Mouse (Mus musculus) frontal cortex, postnatal 10 days (tissue): ENCODE data around the gene Morc2a.

Experiments used
- DNase-seq, 2 experiments: peaks; one replicate each; pipeline ENCODE4 v3.0.0; 2022; ENCODE audit warnings: low spot score in 2 of 2, mixed read lengths in 1 of 2

Morc2a gene

GRCm38 (mm10) chr11:3733933-3734636, 85.1 kb downstream of the Morc2a start:
- DNase-seq: no peak

- DNase-seq: no peak
Measured at GRCm38 (mm10) chr11:3735715-3736114, 86.7 kb downstream of the Morc2a start.

GRCm38 (mm10) chr11:3738778-3739177, 89.8 kb downstream of the Morc2a start:
- DNase-seq: no peak
